Mouse (Mus musculus) olfactory bulb, adult 2 months (tissue): ENCODE measurements around the gene Nefh. TPM values are rescaled to one million over a fixed set of nuclear protein-coding genes. Genes with fewer than 3 reads are reported as not detected.

Experiments
- H3K27ac ChIP-seq: fragments of 200-500 bp; 2 replicates; pipeline ENCODE4 v1.5.1; 2012; ENCODE audit warnings: low read depth, low read length; ENCODE audit not compliant: insufficient read depth
- H3K4me1 ChIP-seq: fragments of 200-500 bp; 2 replicates; pipeline ENCODE4 v1.6.1; 2012; ENCODE audit warnings: low read length; ENCODE audit not compliant: control insufficient read depth, insufficient read depth
- H3K4me3 ChIP-seq: fragments of 200-500 bp; 2 replicates; pipeline ENCODE4 v1.5.1; 2012; ENCODE audit warnings: mild to moderate bottlenecking, low read depth, low read length, moderate library complexity; ENCODE audit not compliant: insufficient read depth
- CTCF ChIP-seq: fragments of 200-500 bp; IDR thresholded peaks from 2 replicates; pipeline ENCODE4 v1.5.1; 2012; ENCODE audit warnings: low read depth, mild to moderate bottlenecking, low read length, moderate library complexity; ENCODE audit not compliant: insufficient read depth
- POLR2A ChIP-seq: fragments of 200-500 bp; IDR thresholded peaks from 2 replicates; pipeline ENCODE4 v1.6.1; 2012; ENCODE audit warnings: mild to moderate bottlenecking, low read depth, low read length, moderate library complexity; ENCODE audit not compliant: insufficient read depth
- WGBS: fragments of 180-500 bp; shearing (Covaris S2); methylation state at CpG from one replicate; pipeline ENCODE4 v1.1.7; 2018; 5-methylcytosine and 5-hydroxymethylcytosine counted together
- polyA plus RNA-seq: library from polyadenylated mRNA; stranded (reverse); fragments of >200 nt; gene quantifications from 2 replicates; pipeline ENCODE4 v1.2.4, GENCODE M21; 2012; ENCODE audit warnings: low replicate concordance; ENCODE audit not compliant: missing spikeins, insufficient read depth, insufficient read length

Nefh gene
- not detected in 2 replicates for polyA plus RNA-seq

DNA sequence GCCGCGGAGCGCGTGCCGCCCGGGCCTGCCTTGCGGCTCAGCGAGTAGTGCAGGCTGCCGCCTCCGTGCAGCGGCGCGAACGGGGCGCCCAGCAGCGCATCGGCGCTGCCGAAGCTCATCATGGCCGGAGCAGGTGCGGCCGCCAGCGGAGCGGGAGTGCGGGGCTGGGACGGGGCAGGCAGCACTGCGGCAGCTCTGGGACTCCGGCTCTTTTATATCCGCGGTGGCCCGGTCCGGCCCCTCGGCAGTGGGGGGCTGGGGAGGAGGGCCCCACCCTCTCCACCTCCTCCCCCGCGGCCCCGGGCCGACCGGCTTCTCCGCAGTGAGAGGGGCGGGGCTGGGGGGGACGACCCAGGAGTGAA, at the start of gene Nefh:
Gene Nefh (minus strand): TSS at position 252 of the 362 bp plus-strand sequence.
- under 1% methylated on average over 41 of the region's 41 CpGs for WGBS
- TF ChIP-seq CTCF (no peak), POLR2A (no peak; the same call in 1 of the 2 replicates)
- H3K27ac ChIP-seq, result peak within 1 kb of the TSS; percentile 41

DNA sequence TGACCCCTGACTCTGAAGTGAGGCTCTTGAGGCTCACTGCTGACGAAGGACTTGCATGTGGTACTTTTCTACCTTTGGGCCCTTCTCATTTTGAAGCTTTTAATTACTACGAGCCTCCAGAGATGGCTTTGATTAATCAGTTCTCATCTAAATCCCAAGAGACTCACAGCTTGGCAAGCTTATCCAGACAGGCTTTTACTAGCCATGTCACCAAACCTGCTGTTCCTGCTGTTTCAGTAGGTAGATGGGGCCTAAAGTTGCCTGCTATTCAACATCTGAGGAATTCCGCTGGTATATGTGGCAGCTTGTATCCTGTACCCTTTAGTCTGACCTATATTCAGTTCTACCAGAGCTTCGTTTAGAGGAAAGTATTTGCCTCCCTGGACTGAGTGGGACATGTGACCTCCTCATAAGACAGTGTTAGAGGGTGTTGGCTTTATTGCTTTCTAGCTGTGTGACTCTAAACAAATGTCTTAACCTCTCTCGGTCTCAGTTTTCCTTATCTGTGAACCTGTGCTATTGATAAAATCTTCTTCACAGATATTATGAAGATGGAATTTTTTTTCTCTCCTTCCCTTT, 48.8 kb upstream of the Nefh start:
- no peak for TF ChIP-seq POLR2A
- no peak for TF ChIP-seq CTCF
- H3K27ac ChIP-seq, result no peak overlapping the region
- H3K4me1 ChIP-seq, result peaks cover 4% of the 10 kb centered on the region
- H3K4me3 ChIP-seq, result no peak overlapping the region
- WGBS, result 85% methylated on average over 5 of the region's 5 CpGs

More for the DNA sequence above, at the start of gene Nefh:
- Histone ChIP-seq H3K4me1 (peaks cover 41% of the 10 kb centered on the region), H3K4me3 (peak within 1 kb of the TSS; percentile 70)

DNA sequence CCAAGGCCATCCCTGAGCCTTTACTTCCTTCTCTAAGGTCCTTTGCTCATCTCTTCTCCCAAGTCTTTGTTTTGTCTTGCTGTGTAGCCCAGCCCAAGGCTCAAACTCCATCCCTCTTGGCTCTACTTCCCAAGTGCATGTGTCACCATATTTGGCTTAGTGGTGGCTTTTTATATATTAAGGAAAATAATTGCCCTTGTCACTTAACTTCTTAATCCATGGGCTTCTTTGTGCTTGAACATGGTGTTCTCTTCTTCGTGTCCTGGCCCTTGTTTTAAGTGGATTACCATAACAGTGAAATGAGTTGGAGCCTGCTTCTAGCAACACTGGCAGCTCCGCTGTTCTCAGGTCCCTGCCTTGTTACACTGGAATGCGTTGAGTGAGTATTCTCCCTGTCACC, 47.8 kb upstream of the Nefh start:
- WGBS, result 75% methylated on average over 3 of the region's 3 CpGs
- Histone ChIP-seq H3K4me1 (peaks cover 4% of the 10 kb centered on the region), H3K27ac (no peak overlapping the region), H3K4me3 (no peak overlapping the region)
- TF ChIP-seq POLR2A, result no peak
- TF ChIP-seq CTCF, result no peak

DNA sequence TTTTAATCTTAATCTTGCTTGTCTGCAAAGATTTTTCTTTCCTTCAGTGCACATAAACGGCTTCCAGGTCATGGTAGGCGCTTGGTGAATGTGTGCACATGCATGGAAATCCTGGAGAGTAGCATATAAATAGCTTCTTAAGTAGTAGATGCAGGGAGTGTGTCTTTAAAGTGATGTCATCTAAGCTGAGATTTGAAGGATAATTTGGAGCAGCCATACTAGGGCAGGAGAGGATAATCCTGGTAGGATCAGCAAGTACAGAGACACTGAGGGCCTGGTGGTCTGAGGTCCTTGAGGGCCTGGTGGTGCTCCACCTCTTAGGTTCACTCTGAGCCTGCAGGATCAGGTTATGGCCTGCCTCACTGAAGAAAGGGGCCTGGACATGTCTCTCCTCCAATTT, 44.6 kb upstream of the Nefh start:
- WGBS, result 59% methylated on average over 2 of the region's 2 CpGs
- TF ChIP-seq POLR2A (no peak), CTCF (no peak)
- H3K4me3 ChIP-seq, result no peak overlapping the region
- H3K4me1 ChIP-seq, result peaks cover 14% of the 10 kb centered on the region
- H3K27ac ChIP-seq, result no peak overlapping the region

DNA sequence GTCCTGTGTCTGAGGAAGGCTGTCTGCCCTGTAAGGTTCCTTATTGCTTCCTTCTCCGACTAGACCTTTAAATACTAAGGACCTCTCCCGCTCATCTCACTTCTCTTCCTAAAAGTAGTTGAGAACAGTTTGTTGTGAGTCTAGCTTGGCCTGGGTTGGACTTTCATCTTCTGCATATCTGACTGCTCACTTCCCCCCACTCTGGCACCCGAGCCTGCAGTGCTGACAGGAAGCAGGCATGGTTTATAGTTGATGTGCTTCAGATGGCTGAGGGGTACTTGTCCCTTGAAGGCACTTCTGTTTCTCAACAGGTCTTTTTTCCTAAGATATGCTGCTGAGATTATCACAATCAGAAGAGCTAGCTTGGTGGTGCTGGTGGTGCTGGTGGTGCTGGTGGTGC, 41.3 kb upstream of the Nefh start:
- Histone ChIP-seq H3K27ac (no peak overlapping the region), H3K4me1 (peaks cover 17% of the 10 kb centered on the region), H3K4me3 (no peak overlapping the region)
- 78% methylated on average over 3 of the region's 3 CpGs for whole genome bisulfite sequencing
- TF ChIP-seq CTCF (no peak), POLR2A (no peak)

DNA sequence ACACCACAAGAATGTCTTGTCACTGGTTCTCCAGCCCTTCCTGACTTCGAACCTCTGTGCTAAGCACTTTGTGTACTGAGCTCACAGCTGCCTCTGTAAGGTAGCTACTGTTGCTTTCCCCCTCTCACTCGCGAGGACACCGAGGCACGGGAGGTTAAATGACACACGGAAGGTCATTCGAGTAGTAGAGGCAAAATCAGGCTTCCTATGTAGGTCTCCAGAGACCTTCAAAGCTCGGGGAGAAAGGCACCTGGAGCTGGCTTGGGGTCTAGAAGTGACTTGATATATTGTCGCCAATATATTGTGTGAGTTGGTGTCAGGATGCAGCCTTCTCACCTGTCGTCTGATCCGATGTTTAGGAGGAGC, 39.6 kb upstream of the Nefh start:
- H3K27ac ChIP-seq, result 0 out of 2 replicates have a peak overlapping the region, but pooled peaks have one; percentile 4
- TF ChIP-seq CTCF, result no peak
- TF ChIP-seq POLR2A, result no peak
- WGBS, result 43% methylated on average over 11 of the region's 11 CpGs
- peak overlapping the region; percentile 66 for H3K4me3 ChIP-seq
- H3K4me1 ChIP-seq, result peaks cover 19% of the 10 kb centered on the region

DNA sequence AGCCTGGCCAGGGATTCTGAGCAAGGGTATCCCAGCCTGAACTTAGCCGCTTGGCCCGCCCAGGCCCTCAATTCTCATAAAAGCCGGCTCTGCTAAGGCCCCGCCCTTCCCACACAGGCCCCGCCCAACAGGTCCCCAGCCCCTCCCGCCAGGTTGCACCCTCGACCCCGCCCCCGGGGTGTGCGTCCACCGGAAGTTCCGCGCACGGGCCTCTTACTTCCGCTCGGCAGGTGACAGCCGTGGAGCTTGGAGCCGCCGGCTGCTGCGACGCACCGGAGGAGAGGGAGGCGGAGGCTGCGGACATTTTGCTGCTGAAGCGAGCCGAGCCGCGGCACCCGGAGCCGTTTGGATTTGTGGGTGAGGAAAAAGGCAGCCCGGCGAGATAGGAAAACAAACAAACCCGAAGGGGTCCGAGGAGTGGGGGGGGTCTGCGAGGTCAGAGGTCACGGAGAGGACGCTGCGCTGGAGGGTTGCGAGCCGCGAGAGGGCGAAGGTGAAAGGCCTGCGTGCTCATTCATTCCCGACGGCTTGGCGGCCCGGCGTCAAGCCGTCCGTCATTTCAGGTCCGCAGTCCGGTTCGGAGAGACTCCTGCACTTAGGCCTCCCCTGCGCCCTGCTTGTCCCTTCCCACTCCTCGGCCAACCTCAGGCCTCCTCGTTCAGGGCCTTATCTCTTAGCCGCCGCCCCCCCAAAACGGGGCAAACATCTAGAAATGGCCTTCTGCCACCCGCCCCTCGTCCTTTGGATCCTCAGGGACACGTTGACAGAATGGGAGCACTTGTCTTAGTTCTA, 39.0 kb upstream of the Nefh start, which contains the start of gene Ap1b1:
Gene Ap1b1 (plus strand): TSS at position 130 of the 792 bp plus-strand sequence.
- peaks cover 16% of the 10 kb centered on the region for H3K4me1 ChIP-seq
- peak; percentile 58 for TF ChIP-seq POLR2A
- no peak for TF ChIP-seq CTCF
- WGBS, result under 1% methylated on average over 62 of the region's 62 CpGs
- H3K27ac ChIP-seq, result peak within 1 kb of the TSS; percentile 4; the same call in 1 of the 2 replicates
- peak within 1 kb of the TSS; percentile 66 for H3K4me3 ChIP-seq

DNA sequence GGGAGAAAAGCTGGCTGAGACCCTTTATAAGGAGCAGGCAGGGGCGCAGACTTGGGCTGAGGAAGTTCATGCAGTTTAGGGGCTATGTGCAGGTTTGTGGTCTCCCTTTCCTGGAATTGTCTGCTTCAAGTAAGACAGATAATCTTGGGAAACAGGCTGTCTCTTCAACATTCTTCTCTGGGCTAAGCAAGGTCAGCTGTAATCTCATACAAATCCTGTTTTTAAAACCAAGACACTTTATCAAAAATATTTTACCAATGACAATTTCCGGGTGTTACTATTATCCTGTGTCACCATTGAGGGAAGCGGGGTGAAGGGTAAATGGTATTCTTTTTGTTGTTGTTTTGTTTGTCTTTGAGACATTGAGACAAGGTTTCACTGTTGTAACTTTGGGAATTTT, 36.9 kb upstream of the Nefh start:
- WGBS, result 87% methylated on average over 3 of the region's 3 CpGs
- no peak for TF ChIP-seq POLR2A
- no peak for TF ChIP-seq CTCF
- H3K4me1 ChIP-seq, result peaks cover 15% of the 10 kb centered on the region; the same call in 1 of the 2 replicates
- H3K4me3 ChIP-seq, result no peak overlapping the region
- H3K27ac ChIP-seq, result no peak overlapping the region

DNA sequence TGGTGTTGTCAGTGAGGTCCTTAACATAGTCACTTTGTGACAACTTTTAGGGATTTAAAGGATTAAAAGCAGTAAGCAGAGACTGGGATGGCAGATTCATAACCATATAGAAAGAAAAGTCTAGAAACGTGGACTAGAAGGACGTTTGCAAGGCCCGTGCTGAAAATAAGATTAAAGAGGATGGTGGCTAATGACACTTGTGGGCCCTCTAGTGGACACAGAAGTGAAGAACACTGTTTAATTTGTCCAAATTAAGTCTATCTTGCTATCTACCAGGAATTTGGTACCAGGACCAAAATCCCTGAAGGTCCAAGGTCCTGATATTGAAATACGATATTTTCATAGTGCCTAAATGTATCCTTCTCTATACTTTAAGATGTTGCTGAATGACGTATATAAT, 36.4 kb upstream of the Nefh start:
- WGBS, result 3% methylated on average over 5 of the region's 5 CpGs
- TF ChIP-seq POLR2A, result no peak
- TF ChIP-seq CTCF, result no peak
- no peak overlapping the region for H3K4me3 ChIP-seq

More for the DNA sequence above, 36.4 kb upstream of the Nefh start:
- Histone ChIP-seq H3K4me1 (peaks cover 15% of the 10 kb centered on the region; the same call in 1 of the 2 replicates), H3K27ac (no peak overlapping the region)
